Mouse (Mus musculus) common myeloid progenitor, adult 5-6 weeks (primary cell): Measurements from ENCODE around the gene Rag2. TPM values are rescaled to one million over a fixed set of nuclear protein-coding genes. Genes with fewer than 3 reads are reported as not detected.

Experiments used
- ATAC-seq: replicated peaks from 2 replicates; pipeline ENCODE4 v1.8.0; 2016; ENCODE audit warnings: low read depth, mild to moderate bottlenecking, moderate TSS enrichment, inconsistent platforms; ENCODE audit not compliant: poor library complexity, severe bottlenecking
- total RNA-seq: library from RNA; stranded (forward); fragments of 200-1000, 187-1606 nt; gene quantifications from 2 replicates; pipeline ENCODE4 v1.2.3, GENCODE M21; 2017

Gene Rag2
- total RNA-seq = 1.1 and 3.7 TPM in 2 replicates

DNA sequence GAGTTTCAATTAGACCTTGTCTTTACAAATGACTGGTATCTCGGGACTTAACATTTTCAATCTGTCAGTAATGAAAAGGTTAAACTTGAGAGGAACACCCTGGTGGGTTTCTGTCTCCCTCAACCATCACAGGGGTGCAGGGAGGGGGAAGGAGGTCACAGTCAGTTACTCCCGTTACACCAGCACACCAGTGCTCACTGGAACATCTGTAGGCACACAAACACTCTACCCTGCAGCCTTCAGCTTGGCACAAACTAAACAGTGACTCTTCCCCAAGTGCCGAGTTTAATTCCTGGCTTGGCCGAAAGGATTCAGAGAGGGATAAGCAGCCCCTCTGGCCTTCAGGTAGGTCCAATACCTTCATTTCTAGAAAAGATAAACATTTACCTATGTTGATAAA is at the start of gene Rag2:
Rag2 (plus strand) TSS at position 193 of the 400 bp plus-strand sequence.
- no peak for ATAC-seq

DNA sequence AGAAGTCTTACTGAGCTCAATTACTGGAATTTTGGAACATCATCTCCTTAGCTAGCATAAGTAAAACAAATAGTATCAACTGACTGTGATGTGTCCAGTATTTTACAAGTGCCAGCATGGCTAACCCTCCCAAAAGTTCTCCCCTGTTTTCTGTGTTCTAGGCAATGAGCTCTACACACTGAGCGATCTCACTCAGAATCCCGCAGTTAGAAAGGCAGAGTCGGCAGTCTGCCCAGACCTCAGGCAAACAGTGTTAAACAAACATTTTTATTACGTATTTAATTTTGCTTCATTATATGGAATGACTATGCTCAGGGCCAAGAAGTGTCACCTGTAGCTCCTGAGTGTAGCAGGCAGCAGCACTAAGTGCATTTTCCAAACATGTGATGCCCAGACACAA is 47.3 kb upstream of the Rag2 start:
- ATAC-seq = no peak

DNA sequence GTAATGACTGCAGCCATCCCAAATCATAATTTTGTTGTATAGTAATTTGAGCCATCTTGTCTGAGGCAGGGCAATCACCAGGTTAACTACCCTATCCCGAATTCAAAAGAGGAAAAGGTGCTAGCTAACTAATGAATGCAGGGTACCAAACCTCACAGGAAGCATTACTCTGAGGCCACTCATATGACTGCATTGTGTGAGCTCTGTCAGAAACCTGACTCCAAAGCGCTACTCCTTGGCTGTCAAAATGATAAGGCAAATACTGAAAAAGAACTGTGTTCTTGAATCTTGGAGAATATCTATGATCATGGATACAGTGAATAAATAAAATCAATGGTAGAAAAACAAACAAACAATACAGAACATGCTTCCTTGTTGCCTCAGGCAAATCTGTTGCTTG is 44.5 kb upstream of the Rag2 start:
- ATAC-seq = no peak

DNA sequence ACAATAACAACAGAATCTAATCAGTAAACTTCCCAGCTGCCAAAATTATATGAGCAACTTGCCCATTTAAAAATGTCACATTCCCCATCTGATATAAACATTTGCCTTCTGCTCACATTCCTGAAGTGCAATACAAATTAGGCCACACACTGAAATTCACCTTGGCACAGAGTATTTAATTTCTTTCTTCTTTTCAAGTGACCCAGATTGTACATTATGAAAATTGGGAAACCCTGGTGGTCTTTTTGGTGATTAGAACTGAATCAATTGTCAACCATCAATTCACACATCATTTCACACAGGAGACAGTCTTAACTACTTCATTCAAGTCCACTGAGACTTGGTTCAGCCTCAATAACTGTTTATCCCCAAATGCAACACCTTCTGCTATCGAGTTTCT is 44.1 kb upstream of the Rag2 start:
- no peak for ATAC-seq

DNA sequence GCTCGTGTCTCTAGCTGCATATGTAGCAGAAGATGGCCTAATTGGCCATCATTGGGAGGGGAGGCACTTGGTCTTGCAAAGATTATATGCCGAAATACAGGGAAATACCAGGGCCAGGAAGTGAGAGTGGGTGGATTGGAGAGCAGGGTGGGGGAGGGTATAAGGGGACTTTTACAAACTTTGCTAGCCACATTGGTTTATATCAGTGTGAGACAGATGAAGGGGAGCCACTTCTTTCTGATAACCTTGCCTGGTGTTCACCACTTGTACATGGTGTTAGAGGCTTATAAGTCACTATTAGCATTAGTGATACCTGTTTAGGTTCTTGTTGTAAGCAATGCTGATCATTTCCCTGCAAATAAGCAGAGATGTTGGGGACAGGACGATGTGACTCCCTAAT is 43.5 kb upstream of the Rag2 start:
- ATAC-seq = 0 out of 2 replicates have a peak, but pooled peaks have one; percentile 25

DNA sequence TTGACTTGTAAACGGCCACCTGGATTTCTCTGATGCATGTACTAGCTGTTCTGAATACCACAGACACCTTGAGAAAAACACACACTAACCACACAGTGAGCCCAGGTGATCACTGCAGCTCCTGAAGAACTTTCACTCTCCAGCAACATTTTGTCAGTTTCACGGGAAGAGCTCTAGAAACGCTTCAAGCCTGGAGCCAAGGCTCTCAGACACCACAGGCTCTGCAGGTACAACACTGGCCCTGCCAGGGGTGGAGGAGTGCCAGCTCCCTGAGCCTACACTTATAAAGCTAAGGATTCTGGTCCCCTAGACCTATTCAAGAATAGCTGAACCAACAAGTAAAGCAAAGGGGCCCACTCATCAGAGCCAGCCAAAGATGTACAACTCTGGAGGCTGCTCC is 43.1 kb upstream of the Rag2 start:
- no peak for ATAC-seq

DNA sequence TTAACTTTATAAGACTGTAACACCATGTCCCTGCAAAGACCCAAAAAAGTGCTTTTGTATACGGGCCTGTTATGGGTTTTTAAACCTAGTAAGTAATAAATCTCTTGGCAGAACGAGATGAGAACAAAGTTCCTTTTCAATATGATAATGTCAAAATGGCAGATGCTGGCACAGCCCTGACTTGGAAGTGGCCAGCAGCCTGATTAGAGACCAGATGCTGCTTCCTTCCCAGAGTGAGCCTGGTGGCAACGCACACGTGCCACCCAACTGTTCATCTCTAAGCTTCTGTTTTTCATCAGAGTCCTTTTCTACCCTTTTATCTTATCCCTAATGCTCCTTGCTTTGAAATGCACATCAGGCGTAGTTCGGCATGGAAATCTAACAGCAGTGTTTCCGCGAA is 33.2 kb upstream of the Rag2 start:
- no peak for ATAC-seq

DNA sequence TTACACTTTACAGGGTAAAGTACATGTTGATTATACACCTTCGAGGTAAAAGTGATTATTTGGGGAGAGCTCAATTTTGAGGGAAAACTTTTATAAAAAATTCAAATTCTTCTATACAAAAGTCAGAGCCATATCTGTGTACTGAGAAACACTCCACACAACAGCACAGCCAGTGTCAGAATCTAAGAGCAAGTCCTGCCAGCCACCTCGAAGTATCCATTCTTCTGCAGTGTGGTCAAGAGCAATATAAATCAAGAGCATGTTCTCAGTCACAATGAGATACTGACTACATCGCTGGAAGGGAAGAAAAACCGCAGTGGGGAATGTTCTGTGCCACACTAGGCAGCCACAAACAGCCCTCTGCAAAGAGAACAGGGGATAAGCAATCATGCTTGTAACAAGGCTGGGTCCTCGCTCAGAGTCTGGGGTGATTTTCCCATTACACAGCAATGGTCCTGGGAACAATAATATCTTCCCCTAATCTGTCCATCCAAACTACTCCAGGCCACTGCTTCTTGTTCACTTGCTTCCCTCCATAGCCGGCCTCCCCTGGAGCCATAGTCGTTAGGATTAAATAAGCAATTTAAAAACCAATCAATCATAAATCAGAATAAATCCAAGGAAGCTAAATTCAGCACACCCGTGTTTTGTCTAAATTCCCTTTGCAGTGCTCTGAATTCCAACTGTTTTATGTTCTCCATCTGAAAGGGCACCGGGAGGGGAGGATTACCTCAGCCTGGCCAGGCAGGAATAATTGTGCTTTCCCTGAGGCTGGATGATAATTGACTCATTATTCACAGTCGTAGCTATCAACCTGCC is 32.3 kb upstream of the Rag2 start:
- peak; percentile 45; the same call in 1 of the 2 replicates for ATAC-seq

DNA sequence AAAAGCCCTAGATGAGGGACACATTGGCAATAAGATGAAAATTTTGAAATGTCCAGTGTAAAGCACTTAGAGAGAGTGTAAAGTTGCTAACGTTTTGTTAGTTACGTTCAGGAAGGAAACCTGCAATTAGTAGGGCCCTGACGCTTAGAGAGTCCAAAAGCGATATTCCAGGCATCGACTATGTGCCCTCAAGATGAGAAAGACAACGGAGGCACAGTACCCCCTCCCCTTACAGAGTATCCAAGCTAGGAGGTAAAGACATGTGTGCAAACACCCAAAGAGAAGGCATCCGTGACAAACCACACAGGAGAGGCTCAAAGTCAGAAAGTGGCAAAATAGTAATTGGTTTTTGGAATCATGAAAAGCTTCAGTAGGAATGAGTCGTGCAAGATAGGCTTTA is 31.6 kb upstream of the Rag2 start:
- ATAC-seq = no peak

DNA sequence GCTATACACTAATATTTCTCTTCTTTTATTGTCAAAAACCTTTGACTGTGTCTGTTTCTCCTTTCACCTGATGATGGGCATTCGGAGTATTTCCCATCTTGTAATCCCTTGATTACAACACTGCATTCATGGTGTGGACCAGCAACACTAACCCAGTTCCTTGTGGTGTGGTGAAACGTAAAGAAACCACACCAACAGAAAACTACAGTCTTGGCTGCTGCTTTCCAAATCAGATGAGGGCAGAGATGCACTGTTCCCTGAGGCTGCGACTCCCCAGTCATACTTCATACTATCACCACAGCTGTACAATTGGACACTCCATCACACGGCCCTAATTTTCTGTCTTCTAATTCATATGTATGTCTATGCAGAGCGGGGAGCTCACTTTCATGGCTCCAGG is 29.8 kb upstream of the Rag2 start:
- no peak for ATAC-seq

DNA sequence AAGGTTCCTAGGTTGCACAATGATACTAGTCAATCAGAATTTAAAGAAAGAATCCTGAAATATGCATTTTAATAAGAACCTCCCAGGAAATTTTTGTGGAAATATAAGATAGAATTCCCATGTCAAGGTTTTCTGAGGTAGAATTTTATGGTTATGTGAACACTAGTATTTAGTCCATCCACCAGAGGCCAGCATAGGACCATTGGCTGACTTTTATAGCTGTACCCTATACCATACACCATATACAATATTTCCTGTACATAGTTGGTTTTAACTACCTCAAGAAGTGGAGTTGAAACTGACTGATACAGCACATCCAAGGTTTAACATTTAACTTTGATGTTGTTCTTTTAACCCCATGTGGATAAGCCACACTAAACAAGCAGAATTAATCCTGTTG is 27.3 kb upstream of the Rag2 start:
- ATAC-seq = peak; percentile 52; the same call in 1 of the 2 replicates

DNA sequence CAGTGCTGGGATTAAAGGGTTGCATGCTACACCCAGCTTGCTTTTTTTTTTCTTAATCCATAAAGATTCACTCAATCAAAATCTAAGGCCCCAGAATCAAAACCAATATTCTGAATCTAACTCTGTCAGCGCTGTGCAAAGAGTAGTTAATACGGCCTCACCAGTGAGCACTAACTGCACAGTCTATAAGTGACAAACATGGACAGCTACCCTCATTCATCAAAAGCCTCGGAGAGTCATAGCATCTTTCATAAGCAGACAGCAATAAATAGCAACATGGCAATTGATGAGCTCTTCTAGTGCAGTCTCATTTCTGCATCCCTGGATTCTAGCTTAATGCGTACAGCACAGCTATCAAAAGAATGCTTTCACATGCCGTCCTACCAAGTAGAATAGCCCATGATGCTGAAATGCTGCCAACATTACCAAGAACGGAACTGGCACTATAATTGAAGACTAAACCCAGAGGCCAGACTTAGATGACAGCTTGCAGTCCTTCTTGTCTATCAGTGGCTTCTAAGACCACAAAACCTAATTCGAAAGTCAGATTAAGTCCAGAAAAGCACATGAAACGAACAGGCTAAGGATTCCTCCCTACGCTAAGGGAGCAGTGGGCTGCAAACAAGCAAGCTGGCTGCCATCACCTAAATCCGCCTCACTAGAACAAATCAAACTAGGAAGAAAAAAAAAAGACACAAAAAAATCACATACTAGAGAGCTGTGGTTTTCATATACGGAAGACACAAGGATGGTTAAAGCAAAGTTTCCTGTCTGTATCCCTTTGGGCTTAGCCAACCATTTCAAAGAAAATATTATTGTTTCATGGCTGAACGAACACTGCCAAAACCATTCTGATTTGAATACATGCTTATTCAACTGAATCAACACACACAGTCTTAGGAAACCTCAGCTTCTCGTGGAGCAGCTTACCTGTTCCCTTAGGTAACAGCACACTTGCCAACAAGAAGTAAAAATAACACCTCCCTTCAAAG is 26.0 kb upstream of the Rag2 start:
- no peak for ATAC-seq

DNA sequence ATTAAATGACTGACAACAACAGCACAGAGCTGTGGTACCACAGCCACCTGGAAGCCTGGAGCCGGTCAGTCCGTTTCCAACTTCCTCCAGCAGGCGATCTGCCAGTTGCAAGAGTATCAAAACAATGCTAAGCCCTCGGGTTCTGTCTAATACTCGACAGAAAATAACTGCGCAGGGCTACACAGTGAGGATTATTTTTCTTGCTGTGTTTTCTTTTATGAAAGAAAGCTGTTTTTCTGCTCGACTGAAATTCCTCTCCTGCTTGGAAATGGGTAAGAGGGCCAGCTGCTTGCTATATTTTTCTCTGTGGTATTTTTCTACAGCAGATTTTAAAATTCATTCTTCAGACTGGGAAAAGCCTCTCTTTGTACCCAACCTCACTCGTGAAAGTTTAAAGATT is 23.8 kb upstream of the Rag2 start:
- ATAC-seq = peak; percentile 80

DNA sequence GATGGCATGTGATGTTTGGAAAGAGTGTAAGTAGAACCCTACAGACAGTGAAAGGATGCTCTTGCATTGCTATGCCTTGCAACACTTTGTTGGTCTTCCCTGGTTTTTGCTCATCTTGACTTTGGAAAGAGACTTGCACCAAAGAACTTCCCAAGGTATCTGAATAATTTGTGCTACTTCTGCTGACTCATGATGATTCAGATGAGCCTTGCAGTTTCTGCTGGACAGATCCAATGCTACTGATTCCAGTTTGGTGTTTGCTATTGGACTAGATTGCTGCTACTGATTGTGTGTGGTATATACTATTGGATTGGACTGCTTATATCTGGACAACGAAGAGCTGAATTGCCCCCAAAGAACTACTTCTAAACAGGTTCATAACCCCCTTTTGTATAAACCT is 21.4 kb upstream of the Rag2 start:
- no peak for ATAC-seq

DNA sequence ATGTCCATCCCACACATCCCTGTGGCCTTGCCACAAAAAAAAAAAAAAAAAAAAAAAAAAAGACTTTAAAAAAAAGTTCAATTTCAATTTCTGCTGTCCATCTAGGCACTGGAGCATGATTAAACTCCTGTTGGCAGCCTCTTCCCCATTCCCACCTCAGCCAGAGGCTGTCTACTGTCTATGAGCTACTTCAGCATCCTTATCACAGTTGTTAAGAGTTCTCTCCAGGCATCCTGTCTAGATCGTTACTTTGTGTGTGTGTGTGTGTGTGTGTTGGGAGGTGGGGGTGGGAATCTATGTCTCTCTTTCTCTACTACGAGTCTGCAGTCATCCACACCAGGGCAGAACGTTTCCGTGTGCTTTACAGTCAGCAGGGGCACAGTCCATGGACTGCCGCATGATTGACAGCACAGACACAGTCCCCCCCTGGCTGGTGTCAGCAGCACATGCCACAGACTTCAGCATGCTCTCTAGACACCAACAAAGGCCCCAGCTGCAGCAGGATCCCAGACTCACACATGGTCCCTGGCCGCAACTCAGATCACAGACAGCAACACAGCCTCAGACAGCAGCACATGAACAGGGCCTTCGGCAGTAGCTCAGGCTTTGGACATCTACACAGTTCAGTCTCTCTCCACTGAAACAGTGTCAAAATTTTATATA is 16.2 kb upstream of the Rag2 start:
- no peak for ATAC-seq

DNA sequence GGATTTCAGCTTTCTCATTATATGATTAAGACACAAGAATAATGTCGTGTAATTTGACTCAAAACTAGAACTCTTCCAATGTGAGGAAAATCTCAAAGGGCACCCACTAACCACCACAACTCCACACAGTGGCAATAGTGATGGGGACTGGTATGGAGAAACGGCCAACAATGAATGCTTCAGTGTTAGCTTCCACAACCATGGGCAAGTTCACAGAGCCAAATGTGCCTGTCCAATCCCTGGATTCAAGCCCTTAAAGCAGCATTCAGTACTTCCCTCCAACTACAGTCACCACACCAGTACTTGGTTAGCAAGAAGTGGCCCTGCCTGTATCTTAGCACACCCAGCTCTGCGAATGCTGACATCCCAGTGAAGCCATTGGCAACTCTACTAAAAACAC is 13.7 kb upstream of the Rag2 start:
- ATAC-seq = no peak

DNA sequence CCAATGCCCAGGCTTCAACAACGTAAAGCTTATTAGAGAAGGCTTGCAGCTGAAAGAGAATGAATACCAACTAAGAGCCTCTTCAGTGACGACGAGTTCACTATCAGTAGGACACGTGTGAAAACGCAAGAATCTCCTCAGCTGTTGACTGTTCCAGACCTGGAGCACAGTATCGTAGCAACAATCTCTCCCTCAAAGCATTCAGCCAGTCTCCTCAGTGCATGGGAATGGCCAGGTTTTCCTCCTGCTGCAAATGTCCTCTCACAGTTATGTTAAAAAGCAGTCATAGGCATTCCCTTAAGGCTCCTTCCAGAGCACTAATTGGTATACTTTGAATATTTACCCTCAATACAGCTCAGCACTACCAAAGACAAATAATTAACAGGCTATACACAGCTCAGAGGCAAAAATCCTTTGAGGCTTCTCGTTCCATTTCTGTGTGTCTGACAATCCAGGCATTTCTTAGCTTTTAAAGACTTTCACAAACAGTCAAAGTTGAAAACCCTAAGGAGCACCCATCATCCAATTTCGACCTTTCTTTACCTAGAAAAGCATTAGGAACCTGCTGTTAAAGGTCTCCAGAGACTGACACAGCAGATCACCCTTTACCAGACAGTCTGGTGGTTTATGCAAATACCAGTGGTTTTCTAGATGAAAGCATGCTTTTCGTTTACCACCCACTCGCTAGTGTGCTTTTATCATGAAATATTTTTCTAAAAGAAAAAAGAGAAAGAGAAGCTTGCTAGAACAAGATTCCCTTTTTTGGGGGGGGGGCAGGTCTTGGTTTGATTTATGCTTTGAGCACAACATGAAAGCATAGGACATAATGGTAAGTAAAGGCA is 8.8 kb upstream of the Rag2 start:
- ATAC-seq = no peak

DNA sequence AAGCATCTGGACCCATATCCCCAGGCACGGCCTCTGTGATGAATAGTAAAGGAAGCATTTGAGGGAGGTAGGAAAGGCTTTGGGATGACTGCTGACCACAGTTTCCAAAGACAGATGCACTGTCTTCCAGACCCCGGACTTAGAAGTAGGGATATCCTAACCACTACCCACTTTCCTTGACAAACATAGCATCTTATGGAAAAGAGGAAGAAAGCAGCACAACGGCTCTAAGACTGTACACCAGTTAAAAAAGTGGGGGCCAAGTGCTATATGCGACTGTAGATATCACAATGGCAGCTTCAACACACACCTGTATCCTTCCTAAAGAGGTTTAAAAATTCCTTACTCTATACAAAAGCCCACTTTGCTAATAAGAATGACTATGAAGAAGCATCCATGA is 6.1 kb upstream of the Rag2 start:
- peak; percentile 52 for ATAC-seq

DNA sequence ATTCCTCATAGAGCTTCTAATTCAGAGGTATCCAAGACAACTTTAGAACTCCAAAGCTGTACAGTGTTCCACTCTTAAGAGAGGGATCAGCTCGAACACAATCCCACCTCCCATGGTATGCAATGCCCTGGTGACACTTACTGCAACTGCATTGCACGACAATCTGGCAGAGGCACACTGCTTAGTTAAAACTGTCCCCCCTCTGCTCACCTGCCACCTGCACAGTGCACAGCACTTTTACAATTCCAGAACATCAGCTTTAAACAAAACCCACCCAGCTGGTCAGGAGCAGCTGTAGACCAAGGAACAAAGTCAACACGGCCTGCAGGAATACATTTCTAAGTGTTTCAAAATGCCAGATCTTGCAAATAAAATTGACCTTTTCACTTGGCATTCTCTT is 3.6 kb upstream of the Rag2 start:
- no peak for ATAC-seq

DNA sequence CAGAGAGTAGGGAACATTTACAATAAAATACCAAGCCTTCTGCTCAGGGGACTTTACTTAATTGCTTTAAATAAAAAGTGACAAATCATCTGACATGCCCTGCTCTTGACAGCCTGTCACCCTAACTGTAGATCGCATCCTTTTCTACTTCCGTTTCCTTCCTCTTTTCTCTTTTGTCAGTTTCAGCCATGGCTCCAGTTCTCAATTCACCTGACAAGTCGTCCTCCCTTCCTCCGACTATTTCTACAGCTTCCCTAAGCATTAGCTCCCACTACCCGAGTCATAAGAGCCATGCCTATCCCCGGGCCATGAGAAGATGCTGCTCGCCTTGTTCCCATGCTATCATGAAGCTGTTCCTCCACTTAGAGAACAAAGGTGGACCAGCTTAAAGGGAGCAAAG is 2.9 kb upstream of the Rag2 start:
- ATAC-seq = peak; percentile 54
